Comparison of ENCODE assay signal across 18 mouse cellular contexts in the genomic region with DNA sequence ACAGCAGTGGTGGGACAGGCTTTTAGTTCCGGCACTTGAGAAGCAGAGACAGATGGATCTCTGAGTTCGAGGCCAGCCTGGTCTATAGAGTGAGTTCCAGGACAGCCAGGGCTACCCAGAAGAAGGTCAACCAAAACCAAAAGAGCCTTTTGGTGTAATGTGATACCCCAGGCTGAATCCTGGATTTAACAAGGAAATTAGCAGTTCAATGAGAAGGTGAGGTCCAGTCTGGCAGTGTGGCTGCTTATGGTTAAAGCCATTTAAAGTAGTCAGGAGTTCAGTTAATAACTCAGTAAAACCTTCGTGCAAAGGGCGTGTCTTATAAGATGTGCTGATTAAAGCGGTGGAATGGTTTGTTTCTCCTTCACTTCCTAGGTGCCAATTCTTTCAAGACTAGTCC.
"Had no signal": no experiment of that assay in that cellular context is flagged by ENCODE, and none has a peak within 500 bp of the region (broad histone marks: within the 10 kb centered on the region; RNA-seq: fewer than 3 reads in every experiment).

No protein-coding gene starts in this region.

- H3K36me3 ChIP-seq: liver, embryonic 15.5 days; lung, embryonic 15.5 days; midbrain, embryonic 13.5 days; midbrain, embryonic 15.5 days; neural tube, embryonic 12.5 days had no signal

- H3K27ac ChIP-seq: liver, embryonic 15.5 days; lung, embryonic 15.5 days; macrophage; midbrain, embryonic 13.5 days; midbrain, embryonic 15.5 days; neural tube, embryonic 12.5 days had no signal

- H3K4me1 ChIP-seq: lung, embryonic 15.5 days; midbrain, embryonic 13.5 days; midbrain, embryonic 15.5 days; neural tube, embryonic 12.5 days had no signal

- DNase-seq: liver, postnatal 0 days; lung, adult 2 months; lung, postnatal 14 days; lung, postnatal 36 days; retina, postnatal 1 day; right cerebral cortex, adult 18-20 months; right cerebral cortex, postnatal 25 days; right cerebral cortex, postnatal 4 days; spleen, adult 18-20 months; thymus, adult 2 months; thymus, postnatal 36 days had no signal

- H3K27me3 ChIP-seq: liver, embryonic 15.5 days; lung, embryonic 15.5 days; megakaryocyte, embryonic 14.5 days; midbrain, embryonic 13.5 days; midbrain, embryonic 15.5 days; neural tube, embryonic 12.5 days had no signal

- H3K9me3 ChIP-seq: lung, embryonic 15.5 days; midbrain, embryonic 13.5 days; midbrain, embryonic 15.5 days; neural tube, embryonic 12.5 days had no signal

- H3K4me3 ChIP-seq: liver, embryonic 15.5 days; lung, embryonic 15.5 days; megakaryocyte, embryonic 14.5 days; midbrain, embryonic 13.5 days; midbrain, embryonic 15.5 days; neural tube, embryonic 12.5 days had no signal

- H3K9ac ChIP-seq: liver, embryonic 15.5 days; liver, postnatal 0 days; lung, embryonic 15.5 days; midbrain, embryonic 13.5 days; midbrain, embryonic 15.5 days; neural tube, embryonic 12.5 days had no signal
